Mouse (Mus musculus) hindbrain, embryonic 15.5 days (tissue): ENCODE data around the gene Tex38. TPM values are rescaled to one million over a fixed set of nuclear protein-coding genes. Genes with fewer than 3 reads are reported as not detected.

Experiments used
- ATAC-seq: fragments of 200-750 bp; cut with Nextera tagmentation; 2 replicates; pipeline ENCODE4 v1.8.0; 2017; ENCODE audit warnings: low read depth, moderate number of reproducible peaks, moderate TSS enrichment; ENCODE audit not compliant: low FRiP score
- H3K27ac ChIP-seq: fragments of 300-500 bp; sonication (generic); replicated peaks from 2 replicates; pipeline ENCODE4 v1.5.1; 2015; ENCODE audit warnings: mild to moderate bottlenecking, inconsistent platforms
- H3K27me3 ChIP-seq: fragments of 300-500 bp; sonication (generic); 2 replicates; pipeline ENCODE4 v1.6.1; 2015; ENCODE audit warnings: control low read depth, inconsistent platforms
- H3K36me3 ChIP-seq: fragments of 300-500 bp; sonication (generic); 2 replicates; pipeline ENCODE4 v1.6.1; 2015; ENCODE audit warnings: control low read depth, inconsistent platforms
- H3K4me1 ChIP-seq: fragments of 300-500 bp; sonication (generic); replicated peaks from 2 replicates; pipeline ENCODE4 v1.6.1; 2015; ENCODE audit warnings: control low read depth, inconsistent platforms
- H3K4me2 ChIP-seq: fragments of 300-500 bp; sonication (generic); 2 replicates; pipeline ENCODE4 v1.6.1; 2015; ENCODE audit warnings: moderate library complexity, mild to moderate bottlenecking, inconsistent platforms
- H3K4me3 ChIP-seq: fragments of 300-500 bp; sonication (generic); 2 replicates; pipeline ENCODE4 v1.5.1; 2015; ENCODE audit warnings: mild to moderate bottlenecking, inconsistent platforms
- H3K9ac ChIP-seq: fragments of 300-500 bp; sonication (generic); 2 replicates; pipeline ENCODE4 v1.6.1; 2015; ENCODE audit warnings: inconsistent platforms
- H3K9me3 ChIP-seq: fragments of 300-500 bp; sonication (generic); 2 replicates; pipeline ENCODE4 v1.6.1; 2016; ENCODE audit warnings: control low read depth, inconsistent platforms
- WGBS: fragments of 180-500 bp; shearing (Covaris S2); methylation state at CpG from one replicate; pipeline ENCODE4 v1.1.7; 2015; 5-methylcytosine and 5-hydroxymethylcytosine counted together
- polyA plus RNA-seq: library from polyadenylated mRNA; unstranded; fragments of >200 nt; fragmentation: Nextera tagmentation; extraction: Ambion mirVana; gene quantifications from 2 replicates; pipeline ENCODE4 v1.2.1, GENCODE M21; 2015

Gene Tex38
- polyA plus RNA-seq, 1 experiment from 2014 or later, result 0.91 TPM

DNA sequence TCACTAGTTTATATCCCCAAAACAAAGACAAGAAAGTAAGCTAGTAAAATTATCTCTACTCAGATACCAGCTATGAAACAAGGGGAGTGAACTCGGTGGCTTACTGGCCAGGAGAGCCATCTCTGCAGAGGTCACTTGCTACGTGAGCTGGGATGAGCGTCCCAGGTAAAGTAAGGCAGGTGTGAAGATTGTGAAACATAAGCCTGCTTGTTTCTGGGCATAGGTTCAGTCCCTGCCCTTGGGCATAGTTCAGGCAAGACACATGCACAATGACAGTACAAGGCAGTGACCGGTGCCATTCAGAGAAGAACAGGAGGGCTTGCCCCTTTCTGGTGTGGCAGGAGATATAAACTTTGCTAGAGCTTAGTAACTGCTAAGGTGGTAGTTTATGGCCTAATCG lies 34.8 kb upstream of the Tex38 start:
- WGBS, result 91% methylated on average over 5 of the region's 5 CpGs
- H3K27ac ChIP-seq, result no peak overlapping the region
- no peak for ATAC-seq

DNA sequence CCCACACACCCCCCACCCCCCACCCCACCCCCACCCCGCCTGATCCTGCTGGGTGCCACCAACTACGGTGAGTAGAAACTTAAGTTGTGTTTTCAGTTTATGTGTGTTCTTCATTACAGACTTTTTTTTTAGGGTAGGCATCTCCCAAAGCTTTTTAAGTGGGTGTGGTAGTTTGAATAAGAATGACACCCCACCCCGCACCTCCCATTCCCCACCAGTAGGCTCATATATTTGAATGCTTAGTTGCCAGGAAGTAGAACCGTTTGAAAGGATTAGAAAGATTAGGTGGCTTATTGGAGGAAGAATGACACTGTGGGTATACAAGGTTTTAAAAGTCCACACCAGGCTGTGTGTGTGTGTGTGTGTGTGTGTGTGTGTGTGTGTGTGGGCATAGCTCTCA lies 31.5 kb upstream of the Tex38 start:
- WGBS, result 84% methylated on average over 4 of the region's 4 CpGs
- H3K4me2 ChIP-seq, result no peak overlapping the region
- H3K4me3 ChIP-seq, result no peak overlapping the region
- H3K27ac ChIP-seq, result no peak overlapping the region
- H3K27me3 ChIP-seq, result no peaks in the 10 kb centered on the region
- ATAC-seq, result no peak
- H3K4me1 ChIP-seq, result no peaks in the 10 kb centered on the region
- H3K9ac ChIP-seq, result no peak overlapping the region
- peaks cover 31% of the 10 kb centered on the region for H3K36me3 ChIP-seq
- H3K9me3 ChIP-seq, result no peaks in the 10 kb centered on the region

More for the DNA sequence above, 34.8 kb upstream of the Tex38 start:
- Histone ChIP-seq H3K4me2 (no peak overlapping the region), H3K27me3 (no peaks in the 10 kb centered on the region), H3K36me3 (peaks cover 31% of the 10 kb centered on the region), H3K4me3 (no peak overlapping the region), H3K9me3 (no peaks in the 10 kb centered on the region), H3K4me1 (no peaks in the 10 kb centered on the region), H3K9ac (no peak overlapping the region)

GRCm38 (mm10) chr4:115799981-115800380 lies 19.2 kb upstream of the Tex38 start:
- H3K36me3 ChIP-seq, result peaks cover 50% of the 10 kb centered on the region
- H3K9ac ChIP-seq, result no peak overlapping the region
- no peak overlapping the region for H3K4me3 ChIP-seq
- no peak for ATAC-seq
- no peaks in the 10 kb centered on the region for H3K9me3 ChIP-seq
- H3K27me3 ChIP-seq, result no peaks in the 10 kb centered on the region
- WGBS, result 66% methylated on average over 3 of the region's 3 CpGs
- H3K4me1 ChIP-seq, result no peaks in the 10 kb centered on the region
- no peak overlapping the region for H3K27ac ChIP-seq
- H3K4me2 ChIP-seq, result no peak overlapping the region

- Histone ChIP-seq H3K9ac (no peak overlapping the region), H3K9me3 (no peaks in the 10 kb centered on the region), H3K36me3 (peaks cover 53% of the 10 kb centered on the region), H3K27ac (no peak overlapping the region), H3K4me1 (no peaks in the 10 kb centered on the region), H3K27me3 (no peaks in the 10 kb centered on the region), H3K4me3 (no peak overlapping the region), H3K4me2 (no peak overlapping the region)
- 93% methylated on average over 3 of the region's 3 CpGs for WGBS
- no peak for ATAC-seq
Measured at GRCm38 (mm10) chr4:115795360-115795759, 14.5 kb upstream of the Tex38 start.

DNA sequence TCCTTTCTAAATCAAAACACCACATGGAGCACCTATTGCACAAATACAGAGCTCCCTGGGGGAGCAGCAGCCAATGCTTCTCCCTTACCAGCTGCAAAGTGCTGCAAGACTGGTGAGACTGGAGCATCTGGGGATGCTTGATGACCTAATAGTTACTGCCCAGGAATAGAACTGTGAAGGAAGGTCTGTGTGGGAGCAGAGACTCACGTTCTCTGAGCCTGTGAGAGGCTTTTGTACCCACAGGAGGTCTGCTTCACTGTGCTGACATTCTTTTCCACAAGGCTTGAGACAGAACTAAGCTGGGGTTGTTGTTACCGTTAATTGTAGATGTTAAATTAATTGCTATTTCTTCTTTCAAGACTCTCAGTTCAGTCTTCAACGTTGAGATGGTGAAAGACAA lies 10.0 kb upstream of the Tex38 start:
- H3K4me1 ChIP-seq, result peaks cover 4% of the 10 kb centered on the region
- no peak overlapping the region for H3K4me3 ChIP-seq
- no peaks in the 10 kb centered on the region for H3K9me3 ChIP-seq
- no peak overlapping the region for H3K4me2 ChIP-seq
- no peak for ATAC-seq
- H3K9ac ChIP-seq, result no peak overlapping the region
- no peak overlapping the region for H3K27ac ChIP-seq
- peaks cover 32% of the 10 kb centered on the region for H3K36me3 ChIP-seq
- WGBS, result 73% methylated on average over 3 of the region's 3 CpGs
- H3K27me3 ChIP-seq, result no peaks in the 10 kb centered on the region

GRCm38 (mm10) chr4:115785511-115786034 lies 4.8 kb upstream of the Tex38 start:
- WGBS, result 61% methylated on average over 7 of the region's 7 CpGs
- H3K4me1 ChIP-seq, result peaks cover 18% of the 10 kb centered on the region
- peak overlapping the region; percentile 85 for H3K9ac ChIP-seq
- ATAC-seq, result 0 out of 2 replicates have a peak, but pooled peaks have one; percentile 7
- peak overlapping the region; percentile 75; the same call in 1 of the 2 replicates for H3K27ac ChIP-seq
- H3K4me2 ChIP-seq, result peak overlapping the region; percentile 85
- H3K4me3 ChIP-seq, result peak overlapping the region; percentile 74
- H3K27me3 ChIP-seq, result no peaks in the 10 kb centered on the region
- no peaks in the 10 kb centered on the region for H3K9me3 ChIP-seq
- peaks cover 6% of the 10 kb centered on the region; the same call in 1 of the 2 replicates for H3K36me3 ChIP-seq

DNA sequence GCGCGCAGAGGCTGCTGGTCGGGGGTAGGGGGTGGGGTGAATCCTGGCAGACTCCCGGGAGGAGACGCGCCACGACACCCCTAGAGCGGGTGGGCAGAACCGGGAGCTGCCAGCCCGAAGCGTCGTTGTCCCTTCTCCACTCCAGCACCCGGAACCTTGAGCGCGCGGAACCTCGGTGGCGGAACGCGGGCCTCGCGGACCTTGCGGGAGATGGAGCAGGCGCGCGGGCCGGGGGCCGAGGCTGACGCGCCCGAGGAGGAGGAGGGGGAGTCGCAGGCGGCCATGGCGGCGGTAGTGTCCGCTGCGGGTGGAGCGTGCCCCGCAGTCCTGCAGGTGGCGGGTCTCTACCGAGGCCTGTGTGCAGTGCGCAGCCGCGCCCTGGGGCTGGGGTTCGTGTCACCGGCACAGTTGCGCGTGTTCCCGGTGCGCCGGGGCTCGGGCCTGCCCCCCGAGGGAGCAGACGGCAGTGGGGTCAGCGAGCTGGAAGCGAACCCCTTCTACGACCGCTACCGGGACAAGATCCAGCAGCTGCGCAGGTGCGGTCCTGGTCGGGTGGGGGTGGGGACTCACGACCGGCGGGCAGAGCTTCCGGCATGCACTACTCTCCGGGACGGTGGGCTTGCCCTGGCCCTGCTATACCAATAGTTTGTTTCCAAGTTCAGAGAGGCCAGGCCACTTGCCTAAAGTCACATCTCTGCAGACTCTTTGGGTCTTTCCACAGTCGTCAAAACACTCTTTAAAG lies 4.1 kb upstream of the Tex38 start, which contains the start of gene Atpaf1:
Gene Atpaf1, plus strand, starts transcription at position 44 of the 742 bp plus-strand sequence.
- Histone ChIP-seq H3K4me1 (peaks cover 18% of the 10 kb centered on the region), H3K9ac (peak within 1 kb of the TSS; percentile 85), H3K4me2 (peak within 1 kb of the TSS; percentile 85), H3K9me3 (no peaks in the 10 kb centered on the region), H3K27me3 (no peaks in the 10 kb centered on the region), H3K4me3 (peak within 1 kb of the TSS; percentile 74), H3K27ac (peak within 1 kb of the TSS; percentile 75), H3K36me3 (0 out of 2 replicates have a peak, but pooled peaks cover under 1% of the 10 kb centered on the region)
- WGBS, result under 1% methylated on average over 69 of the region's 69 CpGs
- ATAC-seq, result peak; percentile 92

DNA sequence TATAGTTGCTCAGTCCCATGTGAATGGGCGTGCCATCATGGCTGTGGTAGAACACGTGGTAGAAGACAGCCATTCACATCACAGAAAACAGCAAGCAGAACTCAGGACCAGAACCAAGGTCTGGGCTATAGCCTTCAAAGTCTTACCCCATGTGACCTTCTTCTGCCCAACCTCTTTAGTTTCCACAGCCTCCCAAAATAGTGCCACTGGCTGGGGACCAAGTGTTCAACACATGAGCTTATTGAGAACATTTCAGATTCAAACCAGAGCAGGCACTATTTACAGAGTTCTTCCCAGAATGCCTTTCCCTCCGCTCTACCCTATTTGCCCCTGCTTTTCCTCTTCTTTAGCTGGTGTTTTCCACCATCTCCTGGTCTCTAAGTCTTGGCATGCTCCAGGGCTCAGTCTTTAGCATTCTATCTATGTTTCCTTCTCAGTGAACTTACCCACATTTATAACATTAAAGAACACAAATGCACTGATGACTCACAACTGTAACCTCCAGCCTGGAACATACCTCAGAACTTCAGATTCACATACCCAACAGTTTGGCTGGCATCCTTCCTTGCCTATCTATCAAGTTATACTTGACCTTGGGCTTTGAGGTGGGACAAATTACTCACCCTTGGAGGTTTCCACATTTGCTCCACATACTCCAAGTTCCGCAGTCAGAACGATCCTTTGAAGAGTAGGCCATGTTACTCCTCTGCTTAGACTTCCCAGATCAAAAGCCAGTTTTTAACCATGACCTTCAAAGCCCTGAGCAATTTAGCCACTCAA lies 1.4 kb upstream of the Tex38 start:
- Histone ChIP-seq H3K4me2 (no peak overlapping the region), H3K9me3 (no peaks in the 10 kb centered on the region), H3K9ac (no peak overlapping the region), H3K36me3 (0 out of 2 replicates have a peak, but pooled peaks cover 5% of the 10 kb centered on the region), H3K4me1 (peaks cover 18% of the 10 kb centered on the region), H3K4me3 (no peak overlapping the region), H3K27me3 (no peaks in the 10 kb centered on the region), H3K27ac (no peak overlapping the region)
- no peak for ATAC-seq
- 92% methylated on average over 5 of the region's 5 CpGs for WGBS

GRCm38 (mm10) chr4:115780269-115780668 lies 549 bp downstream of the Tex38 start:
- Histone ChIP-seq H3K9me3 (no peaks in the 10 kb centered on the region), H3K4me2 (no peak overlapping the region), H3K4me3 (no peak overlapping the region), H3K27ac (no peak overlapping the region), H3K36me3 (peaks cover 5% of the 10 kb centered on the region; the same call in 1 of the 2 replicates), H3K4me1 (peaks cover 8% of the 10 kb centered on the region), H3K27me3 (no peaks in the 10 kb centered on the region), H3K9ac (no peak overlapping the region)
- 49% methylated on average over 6 of the region's 6 CpGs for WGBS
- no peak for ATAC-seq

DNA sequence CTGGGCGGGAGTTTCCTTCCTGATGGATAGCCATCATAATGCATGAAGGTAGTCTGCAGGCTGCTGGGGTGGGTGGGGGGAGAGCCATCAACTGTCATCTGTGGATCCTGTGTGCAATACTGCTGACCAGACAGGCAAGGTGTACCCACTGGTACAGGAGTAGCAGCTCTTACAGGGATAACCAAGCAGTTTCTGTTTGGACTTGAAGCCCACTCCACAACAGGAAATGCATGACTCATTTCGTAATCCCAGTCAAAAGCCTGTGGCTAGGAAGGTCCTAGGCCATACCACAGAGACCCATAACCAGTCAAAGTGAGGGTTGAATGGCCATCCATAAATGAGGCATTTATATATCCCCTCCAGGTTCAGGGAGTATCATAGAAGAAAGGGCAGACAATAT lies 3.2 kb downstream of the Tex38 start:
- no peak for ATAC-seq
- Histone ChIP-seq H3K27me3 (no peaks in the 10 kb centered on the region), H3K4me3 (no peak overlapping the region), H3K4me2 (no peak overlapping the region), H3K4me1 (no peaks in the 10 kb centered on the region), H3K27ac (no peak overlapping the region), H3K9me3 (no peaks in the 10 kb centered on the region), H3K9ac (no peak overlapping the region), H3K36me3 (peaks cover 16% of the 10 kb centered on the region)
- WGBS, result 97% methylated on average over 2 of the region's 2 CpGs

DNA sequence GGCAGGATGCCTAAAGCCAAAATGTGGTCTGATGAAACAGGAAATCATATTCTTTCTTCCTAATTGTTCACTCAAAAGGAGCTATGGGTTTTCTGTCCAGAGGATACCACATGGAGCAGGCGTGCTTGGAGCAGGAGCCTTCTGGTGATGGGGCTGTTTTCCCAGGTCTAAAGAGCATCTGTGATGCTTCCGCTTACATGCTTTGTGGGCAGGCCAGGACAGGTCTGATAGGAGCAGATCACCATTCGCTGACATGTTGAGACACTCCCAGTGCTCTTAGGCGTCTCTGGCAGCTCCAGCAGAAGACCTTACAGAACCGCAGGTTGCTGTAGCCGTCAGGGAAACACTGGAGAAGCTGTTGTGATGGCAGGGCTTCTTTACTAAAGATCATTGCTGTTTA lies 5.8 kb downstream of the Tex38 start:
- Histone ChIP-seq H3K4me1 (no peaks in the 10 kb centered on the region), H3K9me3 (no peaks in the 10 kb centered on the region), H3K9ac (no peak overlapping the region), H3K27ac (no peak overlapping the region), H3K4me2 (no peak overlapping the region), H3K4me3 (no peak overlapping the region), H3K36me3 (peaks cover 27% of the 10 kb centered on the region), H3K27me3 (no peaks in the 10 kb centered on the region)
- 95% methylated on average over 6 of the region's 6 CpGs for WGBS
- no peak for ATAC-seq
